Mouse (Mus musculus) MEL (cell line): ENCODE measurements around the gene Negr1. TPM values are rescaled to one million over a fixed set of nuclear protein-coding genes. Genes with fewer than 3 reads are reported as not detected.

Experiments used
- DNase-seq: peaks from one replicate; pipeline ENCODE4 v3.0.0; 2011; ENCODE audit warnings: low read depth, low spot score
- H3K27ac ChIP-seq: 2 replicates; pipeline ENCODE4 v1.5.1; 2012; ENCODE audit warnings: low read depth, mild to moderate bottlenecking, control low read depth, low read length, moderate library complexity; ENCODE audit not compliant: control insufficient read depth
- H3K27me3 ChIP-seq, 2 experiments: fragments of 150-350 bp in 1 of 2; sonication (generic) in 1 of 2; 2 replicates each; pipeline ENCODE4 v1.6.1; 2012; ENCODE audit warnings: low read length in 2 of 2, mild to moderate bottlenecking in 2 of 2, improper control_type of control experiment in 1 of 2, moderate library complexity in 1 of 2; ENCODE audit not compliant: insufficient read depth in 2 of 2, control insufficient read depth in 1 of 2
- H3K36me3 ChIP-seq, 2 experiments: 2 replicates each; pipeline ENCODE4 v1.6.1; 2012 to 2014; ENCODE audit warnings: low read length in 2 of 2, improper control_type of control experiment in 1 of 2, inconsistent platforms in 1 of 2, mild to moderate bottlenecking in 1 of 2; ENCODE audit not compliant: insufficient read depth in 2 of 2, control insufficient read depth in 1 of 2
- H3K4me1 ChIP-seq, 2 experiments: fragments of 150-350 bp in 1 of 2; sonication (generic) in 1 of 2; 2 replicates each; pipeline ENCODE4 v1.6.1; 2012; ENCODE audit warnings: low read length in 2 of 2, improper control_type of control experiment in 1 of 2, mild to moderate bottlenecking in 1 of 2; ENCODE audit not compliant: insufficient read depth in 2 of 2, control insufficient read depth in 1 of 2
- H3K4me3 ChIP-seq, 2 experiments: fragments of 150-350 bp in 1 of 2; sonication (generic) in 1 of 2; 2 replicates each; pipeline ENCODE4 v1.5.1; 2012; ENCODE audit warnings: low read depth in 2 of 2, low read length in 2 of 2, mild to moderate bottlenecking in 2 of 2, moderate library complexity in 2 of 2, control low read depth in 1 of 2, improper control_type of control experiment in 1 of 2; ENCODE audit not compliant: control insufficient read depth in 1 of 2, insufficient read depth in 1 of 2
- H3K79me2 ChIP-seq: 2 replicates; pipeline ENCODE4 v1.6.1; 2012; ENCODE audit warnings: mild to moderate bottlenecking, low read length, moderate library complexity; ENCODE audit not compliant: control insufficient read depth, poor library complexity, insufficient read depth
- H3K9ac ChIP-seq: 2 replicates; pipeline ENCODE4 v1.6.1; 2012; ENCODE audit warnings: low read depth, mild to moderate bottlenecking, control low read depth, low read length, moderate library complexity; ENCODE audit not compliant: control insufficient read depth, poor library complexity, severe bottlenecking
- H3K9me3 ChIP-seq: fragments of 150-350 bp; sonication (generic); replicated peaks from 2 replicates; pipeline ENCODE4 v1.6.1; 2012; ENCODE audit warnings: mild to moderate bottlenecking, low read length, improper control_type of control experiment, moderate library complexity; ENCODE audit not compliant: insufficient read depth
- CHD1 ChIP-seq: IDR thresholded peaks from 2 replicates; pipeline ENCODE4 v1.6.1; 2012; ENCODE audit warnings: low read depth, mild to moderate bottlenecking, inconsistent platforms, low read length, improper control_type of control experiment
- CHD2 ChIP-seq: IDR thresholded peaks from 2 replicates; pipeline ENCODE4 v1.6.1; 2011; ENCODE audit warnings: low read length, improper control_type of control experiment
- CTCF ChIP-seq, 3 experiments: IDR thresholded peaks in 2 of 3; conservative IDR thresholded peaks in 1 of 3; 2 replicates each; pipeline ENCODE4 v1.5.1; 2011 to 2012; ENCODE audit warnings: low read length in 3 of 3, low read depth in 2 of 3, mild to moderate bottlenecking in 2 of 3, improper control_type of control experiment in 1 of 3, inconsistent platforms in 1 of 3, mixed read lengths in 1 of 3, moderate library complexity in 1 of 3; ENCODE audit not compliant: control insufficient read depth in 1 of 3, insufficient read depth in 1 of 3, poor library complexity in 1 of 3, severe bottlenecking in 1 of 3
- E2F4 ChIP-seq: IDR thresholded peaks from 2 replicates; pipeline ENCODE4 v1.6.1; 2011; ENCODE audit warnings: low read depth, low read length, improper control_type of control experiment, borderline replicate concordance
- EP300 ChIP-seq, 2 experiments: IDR thresholded peaks; 2 replicates each; pipeline ENCODE4 v1.6.1; 2011; ENCODE audit warnings: improper control_type of control experiment in 2 of 2, low read length in 2 of 2, low read depth in 1 of 2, mild to moderate bottlenecking in 1 of 2
- ETS1 ChIP-seq: IDR thresholded peaks from 2 replicates; pipeline ENCODE4 v1.6.1; 2012; ENCODE audit warnings: low read depth, mild to moderate bottlenecking, inconsistent platforms, low read length, improper control_type of control experiment, moderate library complexity
- GATA1 ChIP-seq: IDR thresholded peaks from 2 replicates; pipeline ENCODE4 v1.6.1; 2011; ENCODE audit warnings: low read depth, low read length, improper control_type of control experiment
- JUND ChIP-seq: IDR thresholded peaks from 2 replicates; pipeline ENCODE4 v1.6.1; 2011; ENCODE audit warnings: low read depth, mild to moderate bottlenecking, improper control_type of control experiment, low read length
- KAT2A ChIP-seq: conservative IDR thresholded peaks from 2 replicates; pipeline ENCODE4 v1.6.1; 2012; ENCODE audit warnings: low read depth, low read length, improper control_type of control experiment, inconsistent platforms
- MAX ChIP-seq: IDR thresholded peaks from 2 replicates; pipeline ENCODE4 v1.6.1; 2011; ENCODE audit warnings: low read length, improper control_type of control experiment
- MXI1 ChIP-seq: IDR thresholded peaks from 2 replicates; pipeline ENCODE4 v1.6.1; 2011; ENCODE audit warnings: mild to moderate bottlenecking, low read depth, low read length, improper control_type of control experiment
- MYB ChIP-seq: IDR thresholded peaks from 2 replicates; pipeline ENCODE4 v1.6.1; 2011; ENCODE audit warnings: mild to moderate bottlenecking, low read depth, low read length, improper control_type of control experiment
- NRF1 ChIP-seq: IDR thresholded peaks from 2 replicates; pipeline ENCODE4 v1.6.1; 2014; ENCODE audit warnings: low read depth, mild to moderate bottlenecking, inconsistent platforms, low read length, improper control_type of control experiment, moderate library complexity; ENCODE audit not compliant: poor library complexity, insufficient read depth, severe bottlenecking
- POLR2A ChIP-seq, 2 experiments: IDR thresholded peaks; 2 replicates each; pipeline ENCODE4 v1.6.1; 2011 to 2012; ENCODE audit warnings: low read length in 2 of 2, mild to moderate bottlenecking in 2 of 2, control low read depth in 1 of 2, improper control_type of control experiment in 1 of 2, low read depth in 1 of 2, moderate library complexity in 1 of 2; ENCODE audit not compliant: control insufficient read depth in 1 of 2, insufficient read depth in 1 of 2, poor library complexity in 1 of 2
- POLR2AphosphoS2 ChIP-seq: IDR thresholded peaks from 2 replicates; pipeline ENCODE4 v1.6.1; 2011; ENCODE audit warnings: low read length, improper control_type of control experiment
- POLR2AphosphoS5 ChIP-seq: IDR thresholded peaks from 2 replicates; pipeline ENCODE4 v1.6.1; 2012; ENCODE audit warnings: low read depth, borderline replicate concordance, mild to moderate bottlenecking, inconsistent platforms, low read length, moderate library complexity, mixed read lengths
- RAD21 ChIP-seq: IDR thresholded peaks from 2 replicates; pipeline ENCODE4 v1.6.1; 2011; ENCODE audit warnings: mild to moderate bottlenecking, low read depth, low read length, improper control_type of control experiment
- RCOR1 ChIP-seq: IDR thresholded peaks from 2 replicates; pipeline ENCODE4 v1.6.1; 2012; ENCODE audit warnings: low read depth, mild to moderate bottlenecking, inconsistent platforms, low read length, improper control_type of control experiment
- SMC3 ChIP-seq: IDR thresholded peaks from 2 replicates; pipeline ENCODE4 v1.6.1; 2011; ENCODE audit warnings: low read depth, low read length, improper control_type of control experiment
- TAL1 ChIP-seq: IDR thresholded peaks from 2 replicates; pipeline ENCODE4 v1.6.1; 2012; ENCODE audit warnings: mild to moderate bottlenecking, inconsistent platforms, low read length, moderate library complexity, mixed read lengths
- TCF12 ChIP-seq: IDR thresholded peaks from 2 replicates; pipeline ENCODE4 v1.6.1; 2014; ENCODE audit warnings: low read depth, mild to moderate bottlenecking, inconsistent platforms, low read length, improper control_type of control experiment, moderate library complexity
- USF2 ChIP-seq, 2 experiments: IDR thresholded peaks; 2 replicates each; pipeline ENCODE4 v1.6.1; 2011 to 2012; ENCODE audit warnings: improper control_type of control experiment in 2 of 2, low read length in 2 of 2, borderline replicate concordance in 1 of 2, inconsistent platforms in 1 of 2, low read depth in 1 of 2, mild to moderate bottlenecking in 1 of 2; ENCODE audit not compliant: insufficient read depth in 1 of 2
- ZC3H11A ChIP-seq: IDR thresholded peaks from 2 replicates; pipeline ENCODE4 v1.6.1; 2012; ENCODE audit warnings: low read depth, mild to moderate bottlenecking, inconsistent platforms, low read length, improper control_type of control experiment
- ZNF384 ChIP-seq: IDR thresholded peaks from 2 replicates; pipeline ENCODE4 v1.6.1; 2012; ENCODE audit warnings: low read depth, mild to moderate bottlenecking, inconsistent platforms, low read length, improper control_type of control experiment
- polyA plus RNA-seq, 2 experiments: library from polyadenylated mRNA; stranded (reverse) in 1 of 2; unstranded in 1 of 2; fragments of >175 nt in 1 of 2; fragments of >200 nt in 1 of 2; gene quantifications; 2 replicates each; pipeline versions ENCODE4 v1.2.1 to v1.2.4; 2012; ENCODE audit warnings: low replicate concordance in 2 of 2, low read depth in 1 of 2; ENCODE audit not compliant: insufficient read length in 2 of 2, insufficient read depth in 1 of 2, missing spikeins in 1 of 2
- total RNA-seq: library from RNA; depleted of rRNA; stranded (reverse); fragments of 300-350 nt; gene quantifications from 2 replicates; pipeline ENCODE4 v1.2.3, GENCODE M21; 2012

Negr1 gene
- total and polyA plus RNA-seq, 3 experiments: not detected

DNA sequence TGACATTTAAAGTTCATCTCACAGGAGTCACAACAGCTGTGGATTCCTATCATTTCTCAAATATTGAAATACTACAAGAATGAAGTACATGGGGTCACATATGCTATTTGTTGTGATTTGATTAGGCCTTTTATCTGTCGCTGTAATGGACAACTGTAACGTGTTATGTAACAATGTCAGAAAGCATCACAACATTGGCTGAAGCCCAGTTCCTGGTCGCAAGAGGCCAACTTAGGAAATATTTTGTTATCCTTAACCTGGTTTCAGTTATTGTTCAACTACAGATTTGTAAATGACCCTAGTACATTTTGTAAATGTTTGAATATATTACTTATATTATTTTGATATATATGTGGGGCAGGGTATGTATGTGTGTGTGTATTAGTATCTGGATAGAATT lies 351.2 kb downstream of the Negr1 start:
- no peak for TF ChIP-seq CHD1
- no peak for TF ChIP-seq RAD21
- TF ChIP-seq ETS1: no peak
- no peak for TF ChIP-seq JUND
- no peak for TF ChIP-seq CTCF (IDR thresholded peaks at IDR 0.05 in 2 of 3, conservative IDR thresholded peaks at IDR 0.05 in 1 of 3; ENCODE audit: control insufficient read depth in 1 of 3, insufficient read depth in 1 of 3, low read depth in 2 of 3, low read length in 3 of 3, poor library complexity in 1 of 3, severe bottlenecking in 1 of 3)
- H3K4me1 ChIP-seq: no peaks in the 10 kb centered on the region
- no peak overlapping the region for H3K9ac ChIP-seq
- no peaks in the 10 kb centered on the region for H3K36me3 ChIP-seq
- DNase-seq: no peak
- no peaks in the 10 kb centered on the region for H3K79me2 ChIP-seq
- H3K9me3 ChIP-seq: no peaks in the 10 kb centered on the region
- H3K27me3 ChIP-seq: no peaks in the 10 kb centered on the region
- H3K4me3 ChIP-seq: no peak overlapping the region
- no peak overlapping the region for H3K27ac ChIP-seq

DNA sequence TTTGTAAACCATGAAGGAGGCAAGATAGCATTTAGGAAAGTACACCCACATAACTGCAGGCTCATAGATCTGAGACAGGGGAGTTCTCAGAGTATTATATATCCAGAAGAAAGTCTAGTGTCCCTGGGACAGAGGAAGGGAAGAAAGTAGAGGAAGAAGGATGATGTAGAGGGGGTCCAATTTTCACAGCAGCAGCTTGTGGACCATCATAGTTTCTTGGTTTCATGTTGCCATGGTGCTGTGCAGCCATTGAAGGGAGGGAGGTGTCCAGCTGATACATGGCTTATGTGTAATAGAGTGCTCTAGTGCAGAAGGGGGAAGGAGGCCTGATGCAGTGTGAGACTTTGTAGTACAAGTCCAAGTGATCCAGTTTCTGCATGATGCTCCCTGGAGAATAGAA lies 359.8 kb downstream of the Negr1 start:
- Histone ChIP-seq H3K9me3 (no peaks in the 10 kb centered on the region), H3K27ac (no peak overlapping the region), H3K79me2 (no peaks in the 10 kb centered on the region), H3K9ac (no peak overlapping the region), H3K4me1 (no peaks in the 10 kb centered on the region), H3K4me3 (no peak overlapping the region), H3K27me3 (no peaks in the 10 kb centered on the region), H3K36me3 (no peaks in the 10 kb centered on the region)
- no peak for DNase-seq
- TF ChIP-seq TAL1 (no peak), JUND (no peak), GATA1 (no peak), SMC3 (no peak), POLR2A (IDR thresholded peaks at IDR 0.05; ENCODE audit: control insufficient read depth in 1 of 2, insufficient read depth in 1 of 2, low read depth in 1 of 2, low read length in 2 of 2, poor library complexity in 1 of 2) (no peak), USF2 (IDR thresholded peaks at IDR 0.05; ENCODE audit: borderline replicate concordance in 1 of 2, insufficient read depth in 1 of 2, low read depth in 1 of 2, low read length in 2 of 2) (no peak), POLR2AphosphoS2 (no peak), ETS1 (no peak), NRF1 (no peak), RCOR1 (no peak), POLR2AphosphoS5 (no peak), RAD21 (no peak), ZC3H11A (no peak), CHD1 (no peak), KAT2A (no peak)

DNA sequence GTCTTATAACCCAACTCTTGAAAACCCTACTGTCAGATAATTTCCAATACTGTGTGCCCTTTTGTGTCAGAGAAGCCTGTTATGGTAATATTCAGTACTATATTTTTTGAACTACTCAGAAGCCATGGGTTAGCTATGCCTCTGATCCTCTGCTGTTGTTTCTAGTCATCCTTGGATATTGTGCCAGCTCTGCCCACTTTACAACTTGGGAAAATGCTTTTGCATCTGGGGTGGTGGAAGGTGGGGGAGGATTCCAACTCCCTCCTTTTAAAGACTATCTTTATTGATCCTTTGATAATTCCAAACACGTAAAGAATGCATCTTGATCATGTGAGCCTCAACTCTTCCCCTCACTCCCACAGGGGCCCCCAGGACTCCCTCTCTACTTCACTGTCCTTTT lies 361.6 kb downstream of the Negr1 start:
- Histone ChIP-seq H3K4me3 (no peak overlapping the region), H3K9me3 (no peaks in the 10 kb centered on the region), H3K27ac (no peak overlapping the region), H3K36me3 (no peaks in the 10 kb centered on the region), H3K9ac (no peak overlapping the region), H3K27me3 (no peaks in the 10 kb centered on the region), H3K4me1 (no peaks in the 10 kb centered on the region), H3K79me2 (no peaks in the 10 kb centered on the region)
- DNase-seq: no peak
- TF ChIP-seq POLR2A (IDR thresholded peaks at IDR 0.05; ENCODE audit: control insufficient read depth in 1 of 2, insufficient read depth in 1 of 2, low read depth in 1 of 2, low read length in 2 of 2, poor library complexity in 1 of 2) (no peak), SMC3 (no peak), CTCF (IDR thresholded peaks at IDR 0.05 in 2 of 3, conservative IDR thresholded peaks at IDR 0.05 in 1 of 3; ENCODE audit: control insufficient read depth in 1 of 3, insufficient read depth in 1 of 3, low read depth in 2 of 3, low read length in 3 of 3, poor library complexity in 1 of 3, severe bottlenecking in 1 of 3) (no peak), NRF1 (no peak), CHD2 (no peak), TAL1 (no peak), CHD1 (no peak), E2F4 (no peak), KAT2A (no peak), JUND (no peak), ETS1 (no peak), ZNF384 (no peak), MAX (no peak), GATA1 (no peak), TCF12 (no peak), MYB (no peak), EP300 (IDR thresholded peaks at IDR 0.05; ENCODE audit: low read depth in 1 of 2, low read length in 2 of 2) (no peak), POLR2AphosphoS5 (no peak), MXI1 (no peak)
